ENCODE assay signal across 8 mouse cellular contexts in the genomic region with DNA sequence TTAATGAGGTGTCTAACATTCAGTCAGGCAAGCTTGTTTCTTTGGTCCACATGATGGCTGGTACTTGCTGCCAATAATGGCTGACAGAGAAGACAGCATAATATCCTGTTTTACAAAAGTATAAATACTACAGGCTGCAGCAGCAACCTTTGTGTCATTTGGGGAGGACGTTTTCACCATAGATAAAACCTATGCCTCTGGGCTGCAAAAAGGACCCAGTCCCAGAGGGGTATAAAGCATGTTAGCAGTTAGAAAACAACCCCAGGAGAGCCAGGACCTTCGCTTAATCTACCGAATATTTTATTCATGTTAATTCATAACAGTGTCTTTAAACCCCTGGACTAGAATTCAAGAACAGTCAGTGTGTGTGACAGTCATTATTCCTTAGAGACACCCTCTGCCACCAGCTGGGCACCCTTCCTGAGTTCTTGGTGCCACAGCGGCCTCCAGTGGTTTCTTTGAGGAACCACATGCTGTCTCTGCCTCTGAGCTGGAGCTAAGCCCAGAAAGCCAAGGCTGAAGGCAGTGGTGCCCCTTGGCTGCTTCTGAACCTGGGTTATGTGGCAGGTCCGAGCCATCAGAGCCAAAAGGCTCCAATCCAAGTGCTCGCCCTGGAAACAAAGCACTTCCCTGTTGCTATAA. TPM values are rescaled to one million over a fixed set of nuclear protein-coding genes. Genes with fewer than 3 reads are reported as not detected.
A peak's percentile ranks its signal among the peaks of the same experiment; 100 is the strongest.
DNase-seq lines count a peak whose midpoint lies in the region; TF ChIP-seq lines count a peak whose summit lies in the region.

No protein-coding gene starts in this region.

- TF ChIP-seq POLR2A in bone marrow macrophage, adult 2 months (IDR thresholded peaks at IDR 0.05; ENCODE audit: borderline replicate concordance, low read depth, low read length), result no peak

- DNase-seq in heart, adult 18-20 months, result peak; percentile 31 to 67
- no peak for DNase-seq in heart, postnatal 25 days (ENCODE audit: low spot score)
- peak; percentile 1 for DNase-seq in fat pad, adult 2 months (ENCODE audit: extremely low read depth, low read depth, low spot score)
- peak; percentile 44 to 59 for DNase-seq in heart, postnatal 14 days
- DNase-seq in layer of hippocampus, adult 9-11 months, result peak; percentile 48
- peak; percentile 27 to 56 for DNase-seq in lung, postnatal 4 days
- DNase-seq in right cerebral cortex, adult 2 months (ENCODE audit: low spot score in 2 of 2), result peak; percentile 42 to 70

- TF ChIP-seq CTCF in bone marrow macrophage, adult 2 months (IDR thresholded peaks at IDR 0.05; ENCODE audit: low read depth, low read length), result 0 out of 2 replicates have a peak, but pooled peaks have one; percentile 8

- intact Hi-C loops in heart, postnatal 25 days (cut with DNase I), result loop anchor here (5.0 kb wide), 1 partner anchor 1378 kb away; no protein-coding TSS in a partner anchor
- intact Hi-C loops in heart, postnatal 14 days (cut with DNase I), result loop anchor here (5.0 kb wide), 2 partner anchors 163 to 1378 kb away; no protein-coding TSS in a partner anchor

- no peak overlapping the region for H3K27ac ChIP-seq in bone marrow macrophage, adult 2 months (ENCODE audit: insufficient read depth, low read depth, low read length)

- H3K4me3 ChIP-seq in bone marrow macrophage, adult 2 months (ENCODE audit: insufficient read depth, low read length), result no peak overlapping the region

- H3K4me1 ChIP-seq in bone marrow macrophage, adult 2 months (ENCODE audit: control insufficient read depth, insufficient read depth, low read length), result no peaks in the 10 kb centered on the region

RNA-seq across cellular contexts. Expression of a gene that starts 34.6 kb away (rescaled TPM):
- total RNA-seq in heart, adult 18-20 months (2021), result 10 to 100 TPM; 20.4 to 21.4 TPM
- total RNA-seq in heart, postnatal 25 days (2021), result 10 to 100 TPM; 16.2 to 20.4 TPM
- 60.9 and 73.6 TPM in 2 replicates for polyA plus RNA-seq in bone marrow macrophage, adult 2 months (2012; ENCODE audit: insufficient read depth, insufficient read length, missing spikeins)
- total RNA-seq in heart, postnatal 14 days (2021), result 10 to 100 TPM; 19.5 to 21.8 TPM

RNA-seq across cellular contexts. Expression of a gene that starts 55.4 kb away (rescaled TPM):
- total RNA-seq in heart, adult 18-20 months (2021), result 10 to 100 TPM; 15.0 to 16.1 TPM
- 10 to 100 TPM; 14.3 to 15.6 TPM for total RNA-seq in heart, postnatal 25 days (2021)
- 15.1 and 18.1 TPM in 2 replicates for polyA plus RNA-seq in bone marrow macrophage, adult 2 months (2012; ENCODE audit: insufficient read depth, insufficient read length, missing spikeins)
- total RNA-seq in heart, postnatal 14 days (2021), result 10 to 100 TPM; 11.2 to 15.4 TPM
